Comparison of ENCODE assay signal across 11 mouse cellular contexts in genomic region chr11:56812121-56812520, GRCm38 (mm10).
A peak's percentile ranks its signal among the peaks of the same experiment; 100 is the strongest.
DNase-seq lines count a peak whose midpoint lies in the region; ATAC-seq and TF ChIP-seq lines count a peak whose summit lies in the region.
"Had no signal": no experiment of that assay in that cellular context is flagged by ENCODE, and none has a peak within 500 bp of the region (broad histone marks: within the 10 kb centered on the region; RNA-seq: fewer than 3 reads in every experiment).

No protein-coding gene starts in this region.

- H3K36me3 ChIP-seq in intestine, embryonic 14.5 days (ENCODE audit: control insufficient read depth, insufficient read depth, low read length): no peaks in the 10 kb centered on the region
- no peaks in the 10 kb centered on the region for H3K36me3 ChIP-seq in intestine, postnatal 0 days (ENCODE audit: control insufficient read depth, insufficient read depth)
- H3K36me3 ChIP-seq in embryonic facial prominence, embryonic 10.5 days (replicated peaks): no peaks in the 10 kb centered on the region
- H3K36me3 ChIP-seq: embryonic facial prominence, embryonic 13.5 days; G1E had no signal

- 40% methylated on average over 4 of the region's 4 CpGs for WGBS in intestine, embryonic 14.5 days
- 43% methylated on average over 4 of the region's 4 CpGs for WGBS in intestine, postnatal 0 days
- 53% methylated on average over 4 of the region's 4 CpGs for WGBS in embryonic facial prominence, embryonic 10.5 days

- peak; percentile 77 for DNase-seq in intestine, embryonic 14.5 days (ENCODE audit: low spot score)
- peak; percentile 41 for DNase-seq in testis, postnatal 10 days (ENCODE audit: low spot score)
- DNase-seq in testis, postnatal 14 days (ENCODE audit: low spot score): no peak
- DNase-seq in embryonic facial prominence, embryonic 10.5 days (ENCODE audit: low spot score): peak; percentile 66
- DNase-seq in gastrocnemius, adult 2 months: no peak
- DNase-seq in cerebellum, postnatal 4 days (ENCODE audit: low spot score in 2 of 2): no peak
- DNase-seq: lung, postnatal 4 days had no signal

- no peak overlapping the region for H3K4me2 ChIP-seq in intestine, embryonic 14.5 days (ENCODE audit: low read length)
- no peak overlapping the region for H3K4me2 ChIP-seq in intestine, postnatal 0 days (replicated peaks; ENCODE audit: low read depth)
- H3K4me2 ChIP-seq: embryonic facial prominence, embryonic 13.5 days had no signal

- H3K27ac ChIP-seq in intestine, embryonic 14.5 days (ENCODE audit: low read depth): no peak overlapping the region
- H3K27ac ChIP-seq in intestine, postnatal 0 days (ENCODE audit: low read depth, low read length): no peak overlapping the region
- no peak overlapping the region for H3K27ac ChIP-seq in embryonic facial prominence, embryonic 10.5 days (replicated peaks)
- H3K27ac ChIP-seq in gastrocnemius, adult 2 months: no peak overlapping the region
- H3K27ac ChIP-seq: embryonic facial prominence, embryonic 13.5 days had no signal

- intact Hi-C loops in gastrocnemius, adult 2 months (cut with DNase I): no loop called here

- no peaks in the 10 kb centered on the region for H3K27me3 ChIP-seq in intestine, embryonic 14.5 days (replicated peaks; ENCODE audit: control insufficient read depth, insufficient read depth, low read length)
- no peaks in the 10 kb centered on the region for H3K27me3 ChIP-seq in intestine, postnatal 0 days (replicated peaks; ENCODE audit: control insufficient read depth, insufficient read depth, low read length)
- no peaks in the 10 kb centered on the region for H3K27me3 ChIP-seq in embryonic facial prominence, embryonic 10.5 days (replicated peaks; ENCODE audit: low read depth, poor library complexity, severe bottlenecking)
- H3K27me3 ChIP-seq: embryonic facial prominence, embryonic 13.5 days had no signal

- H3K9ac ChIP-seq in intestine, embryonic 14.5 days (ENCODE audit: low read length): no peak overlapping the region
- no peak overlapping the region for H3K9ac ChIP-seq in intestine, postnatal 0 days (ENCODE audit: low read depth, low read length)
- H3K9ac ChIP-seq: embryonic facial prominence, embryonic 13.5 days had no signal

- ATAC-seq in intestine, embryonic 14.5 days (replicated peaks; ENCODE audit: low FRiP score, low TSS enrichment, low read depth): no peak
- no peak for ATAC-seq in intestine, postnatal 0 days
- ATAC-seq: intestine, embryonic 16.5 days had no signal

- no peaks in the 10 kb centered on the region for H3K4me1 ChIP-seq in intestine, embryonic 14.5 days (replicated peaks; ENCODE audit: control insufficient read depth, insufficient read depth, low read length)
- no peaks in the 10 kb centered on the region for H3K4me1 ChIP-seq in intestine, postnatal 0 days (replicated peaks; ENCODE audit: control insufficient read depth, insufficient read depth, low read length)
- no peaks in the 10 kb centered on the region for H3K4me1 ChIP-seq in embryonic facial prominence, embryonic 10.5 days
- H3K4me1 ChIP-seq: embryonic facial prominence, embryonic 13.5 days had no signal

- no peak overlapping the region for H3K4me3 ChIP-seq in intestine, embryonic 14.5 days (ENCODE audit: low read depth, low read length)
- H3K4me3 ChIP-seq in intestine, postnatal 0 days (ENCODE audit: low read depth, low read length): no peak overlapping the region
- H3K4me3 ChIP-seq in embryonic facial prominence, embryonic 10.5 days: no peak overlapping the region
- H3K4me3 ChIP-seq in gastrocnemius, adult 2 months: no peak overlapping the region
- H3K4me3 ChIP-seq: embryonic facial prominence, embryonic 13.5 days had no signal

- TF ChIP-seq CTCF in intestine, postnatal 0 days (IDR thresholded peaks at IDR 0.05; ENCODE audit: low read depth): no peak
- no peak for TF ChIP-seq CTCF in gastrocnemius, adult 2 months (IDR thresholded peaks at IDR 0.05)

- no peaks in the 10 kb centered on the region for H3K9me3 ChIP-seq in intestine, embryonic 14.5 days (ENCODE audit: control insufficient read depth, low read length)
- peaks cover 3% of the 10 kb centered on the region; the same call in 1 of the 2 replicates for H3K9me3 ChIP-seq in intestine, postnatal 0 days (ENCODE audit: control insufficient read depth)
- H3K9me3 ChIP-seq in embryonic facial prominence, embryonic 10.5 days: no peaks in the 10 kb centered on the region; the same call in 1 of the 2 replicates
- H3K9me3 ChIP-seq: embryonic facial prominence, embryonic 13.5 days had no signal

Comparison
In these comparisons a context has a peak if more than half of its experiments do, and no peak if none do; other contexts are left out.
1. DNase-seq: peak in intestine, embryonic 14.5 days (single experiment), testis, postnatal 10 days (single experiment) and embryonic facial prominence, embryonic 10.5 days (single experiment); none in testis, postnatal 14 days (single experiment), gastrocnemius, adult 2 months (single experiment) and cerebellum, postnatal 4 days (0 of 2).